Mouse (Mus musculus) heart, embryonic 10.5 days (tissue): ENCODE measurements around the gene Atp6v0d1. TPM values are rescaled to one million over a fixed set of nuclear protein-coding genes. Genes with fewer than 3 reads are reported as not detected.

Experiments
- DNase-seq: peaks from one replicate; pipeline ENCODE4 v3.0.0-alpha.2; 2017; ENCODE audit warnings: low spot score
- H3K27ac ChIP-seq: fragments of 300-500 bp; sonication (generic); 2 replicates; pipeline ENCODE4 v1.5.1; 2016; ENCODE audit warnings: mild to moderate bottlenecking
- H3K27me3 ChIP-seq: fragments of 300-500 bp; sonication (generic); 2 replicates; pipeline ENCODE4 v1.6.1; 2016; ENCODE audit warnings: mild to moderate bottlenecking; ENCODE audit not compliant: poor library complexity, insufficient read depth, severe bottlenecking
- H3K36me3 ChIP-seq: fragments of 300-500 bp; sonication (generic); 2 replicates; pipeline ENCODE4 v1.6.1; 2016; ENCODE audit warnings: mild to moderate bottlenecking, moderate library complexity
- H3K4me1 ChIP-seq: fragments of 300-500 bp; sonication (generic); 2 replicates; pipeline ENCODE4 v1.6.1; 2016; ENCODE audit warnings: mild to moderate bottlenecking
- H3K4me3 ChIP-seq: fragments of 300-500 bp; sonication (generic); 2 replicates; pipeline ENCODE4 v1.5.1; 2016; ENCODE audit warnings: mild to moderate bottlenecking, moderate library complexity
- H3K9me3 ChIP-seq: fragments of 300-500 bp; sonication (generic); 2 replicates; pipeline ENCODE4 v1.6.1; 2016; ENCODE audit warnings: mild to moderate bottlenecking, moderate library complexity
- WGBS: fragments of 180-500 bp; shearing (Covaris S2); methylation state at CpG from one replicate; pipeline ENCODE4 v1.1.7; 2016; 5-methylcytosine and 5-hydroxymethylcytosine counted together
- polyA plus RNA-seq: library from polyadenylated mRNA; unstranded; fragments of >200 nt; fragmentation: Nextera tagmentation; extraction: Ambion mirVana; gene quantifications from 2 replicates; pipeline ENCODE4 v1.2.1, GENCODE M21; 2016

The Atp6v0d1 gene
- polyA plus RNA-seq: 69.7 and 70.6 TPM in 2 replicates

GRCm38 (mm10) chr8:105565952-105566702 is at the start of gene Atp6v0d1:
TSS of gene Atp6v0d1 (minus strand) at chr8:105566047.
- H3K27me3 ChIP-seq: peaks cover 13% of the 10 kb centered on the region
- peaks cover 7% of the 10 kb centered on the region; the same call in 1 of the 2 replicates for H3K36me3 ChIP-seq
- no peaks in the 10 kb centered on the region for H3K9me3 ChIP-seq
- peak within 1 kb of the TSS; percentile 78 for H3K4me3 ChIP-seq
- DNase-seq: peak; percentile 99
- WGBS: 3% methylated on average over 51 of the region's 53 CpGs
- H3K27ac ChIP-seq: peak within 1 kb of the TSS; percentile 90
- peaks cover 20% of the 10 kb centered on the region for H3K4me1 ChIP-seq

- Histone ChIP-seq H3K27ac (peak overlapping the region; percentile 77), H3K4me1 (peaks cover 28% of the 10 kb centered on the region), H3K9me3 (no peaks in the 10 kb centered on the region), H3K4me3 (peak overlapping the region; percentile 70), H3K36me3 (peaks cover 45% of the 10 kb centered on the region), H3K27me3 (peaks cover 14% of the 10 kb centered on the region)
- DNase-seq: no peak
- under 1% methylated on average over 50 of the region's 50 CpGs for WGBS
Observed at GRCm38 (mm10) chr8:105613830-105614511, 48.1 kb upstream of the Atp6v0d1 start.

- peaks cover 34% of the 10 kb centered on the region for H3K4me1 ChIP-seq
- H3K27me3 ChIP-seq: peaks cover 14% of the 10 kb centered on the region
- H3K36me3 ChIP-seq: peaks cover 35% of the 10 kb centered on the region
- DNase-seq: no peak
- H3K27ac ChIP-seq: peak overlapping the region; percentile 64; the same call in 1 of the 2 replicates
- H3K4me3 ChIP-seq: peak overlapping the region; percentile 70
- H3K9me3 ChIP-seq: no peaks in the 10 kb centered on the region
- 2% methylated on average over 20 of the region's 20 CpGs for WGBS
Observed at GRCm38 (mm10) chr8:105613037-105613436, 47.2 kb upstream of the Atp6v0d1 start.

- no peaks in the 10 kb centered on the region for H3K9me3 ChIP-seq
- H3K4me1 ChIP-seq: peaks cover 46% of the 10 kb centered on the region
- 86% methylated on average over 9 of the region's 9 CpGs for WGBS
Observed at GRCm38 (mm10) chr8:105611836-105612235, 46.0 kb upstream of the Atp6v0d1 start.

GRCm38 (mm10) chr8:105609771-105610170 is 43.9 kb upstream of the Atp6v0d1 start:
- DNase-seq: no peak
- 63% methylated on average over 4 of the region's 4 CpGs for WGBS
- Histone ChIP-seq H3K36me3 (peaks cover 3% of the 10 kb centered on the region; the same call in 1 of the 2 replicates), H3K4me1 (peaks cover 60% of the 10 kb centered on the region), H3K27ac (no peak overlapping the region), H3K27me3 (peaks cover 14% of the 10 kb centered on the region), H3K4me3 (no peak overlapping the region), H3K9me3 (no peaks in the 10 kb centered on the region)

More at GRCm38 (mm10) chr8:105611836-105612235, 46.0 kb upstream of the Atp6v0d1 start:
- Histone ChIP-seq H3K4me3 (no peak overlapping the region), H3K36me3 (peaks cover 23% of the 10 kb centered on the region), H3K27ac (no peak overlapping the region), H3K27me3 (peaks cover 14% of the 10 kb centered on the region)
- DNase-seq: no peak

GRCm38 (mm10) chr8:105609355-105609754 is 43.5 kb upstream of the Atp6v0d1 start:
- no peaks in the 10 kb centered on the region for H3K36me3 ChIP-seq
- peaks cover 60% of the 10 kb centered on the region for H3K4me1 ChIP-seq
- H3K4me3 ChIP-seq: no peak overlapping the region
- peaks cover 14% of the 10 kb centered on the region for H3K27me3 ChIP-seq
- H3K9me3 ChIP-seq: no peaks in the 10 kb centered on the region
- no peak for DNase-seq
- no peak overlapping the region for H3K27ac ChIP-seq
- WGBS: 40% methylated on average over 2 of the region's 2 CpGs

- 31% methylated on average over 4 of the region's 4 CpGs for WGBS
- Histone ChIP-seq H3K4me3 (peak overlapping the region; percentile 87; the same call in 1 of the 2 replicates), H3K9me3 (no peaks in the 10 kb centered on the region), H3K36me3 (no peaks in the 10 kb centered on the region), H3K4me1 (peaks cover 50% of the 10 kb centered on the region), H3K27ac (no peak overlapping the region), H3K27me3 (peaks cover 14% of the 10 kb centered on the region)
- no peak for DNase-seq
Observed at GRCm38 (mm10) chr8:105607684-105608083, 41.8 kb upstream of the Atp6v0d1 start.

GRCm38 (mm10) chr8:105607062-105607461 is 41.2 kb upstream of the Atp6v0d1 start:
- peak overlapping the region; percentile 94 for H3K27ac ChIP-seq
- H3K4me1 ChIP-seq: peaks cover 48% of the 10 kb centered on the region
- WGBS: 6% methylated on average over 10 of the region's 10 CpGs
- H3K27me3 ChIP-seq: peaks cover 8% of the 10 kb centered on the region
- no peaks in the 10 kb centered on the region for H3K36me3 ChIP-seq
- H3K9me3 ChIP-seq: no peaks in the 10 kb centered on the region
- no peak for DNase-seq
- peak overlapping the region; percentile 87 for H3K4me3 ChIP-seq

- 2% methylated on average over 30 of the region's 30 CpGs for WGBS
- H3K4me1 ChIP-seq: peaks cover 48% of the 10 kb centered on the region
- peak overlapping the region; percentile 94 for H3K27ac ChIP-seq
- H3K9me3 ChIP-seq: no peaks in the 10 kb centered on the region
- H3K36me3 ChIP-seq: no peaks in the 10 kb centered on the region
- DNase-seq: peak; percentile 96
- 0 out of 2 replicates have a peak, but pooled peaks cover 4% of the 10 kb centered on the region for H3K27me3 ChIP-seq
- H3K4me3 ChIP-seq: peak overlapping the region; percentile 87
Observed at GRCm38 (mm10) chr8:105606189-105607023, 40.6 kb upstream of the Atp6v0d1 start.

GRCm38 (mm10) chr8:105605491-105606188 is 39.8 kb upstream of the Atp6v0d1 start:
- H3K27me3 ChIP-seq: 0 out of 2 replicates have a peak, but pooled peaks cover 4% of the 10 kb centered on the region
- no peaks in the 10 kb centered on the region for H3K9me3 ChIP-seq
- DNase-seq: no peak
- 1% methylated on average over 39 of the region's 39 CpGs for WGBS
- H3K36me3 ChIP-seq: no peaks in the 10 kb centered on the region
- H3K27ac ChIP-seq: peak overlapping the region; percentile 94
- peaks cover 48% of the 10 kb centered on the region for H3K4me1 ChIP-seq
- H3K4me3 ChIP-seq: peak overlapping the region; percentile 87

GRCm38 (mm10) chr8:105604804-105605381 is 39.0 kb upstream of the Atp6v0d1 start, which contains the start of gene Ripor1:
TSS of gene Ripor1 (plus strand) at chr8:105605255.
- Histone ChIP-seq H3K4me1 (peaks cover 48% of the 10 kb centered on the region), H3K4me3 (peak within 1 kb of the TSS; percentile 87), H3K27ac (peak within 1 kb of the TSS; percentile 94), H3K36me3 (no peaks in the 10 kb centered on the region), H3K27me3 (0 out of 2 replicates have a peak, but pooled peaks cover 4% of the 10 kb centered on the region), H3K9me3 (no peaks in the 10 kb centered on the region)
- under 1% methylated on average over 38 of the region's 42 CpGs for WGBS
- DNase-seq: peak; percentile 91
